Mouse (Mus musculus): ENCODE results near the gene Mvd.

Gene Mvd

DNA sequence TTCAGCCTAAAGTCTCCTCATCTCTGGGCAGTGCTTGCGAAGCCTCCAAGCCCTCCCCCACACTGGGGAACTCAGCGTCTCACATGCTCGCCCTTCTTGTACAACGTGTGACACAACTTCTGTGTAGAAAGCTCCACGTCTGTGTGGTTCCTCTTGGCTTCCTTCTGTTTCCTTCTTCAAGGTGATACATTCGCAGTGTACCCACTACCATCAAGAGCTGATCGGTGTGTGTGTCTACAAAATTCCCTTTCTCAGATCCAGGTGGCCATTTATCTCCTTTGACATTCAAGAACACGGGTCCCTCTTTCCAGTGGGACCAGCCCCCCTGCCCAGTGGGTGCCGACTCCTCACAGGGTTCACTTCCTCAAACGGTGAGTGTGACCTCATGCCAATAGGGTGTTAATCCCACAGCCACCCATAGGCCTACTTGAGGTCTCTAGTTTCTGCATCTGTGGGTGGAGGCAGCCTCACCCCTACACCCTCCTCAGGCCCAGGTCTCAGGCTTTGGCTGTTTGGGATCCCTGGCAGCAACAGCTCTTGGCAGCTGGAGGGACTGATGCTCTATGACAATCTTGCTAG, 13.1 kb downstream of the Mvd start:
- DNase-seq (ENCODE audit: inconsistent age in 2 of 2, low spot score in 1 of 2) = no peak

- DNase-seq (ENCODE audit: inconsistent age in 2 of 2, low spot score in 1 of 2) = no peak
Measured at GRCm38 (mm10) chr8:122428163-122428562, 15.1 kb downstream of the Mvd start.

- DNase-seq (ENCODE audit: inconsistent age in 2 of 2, low spot score in 1 of 2) = no peak
Measured at GRCm38 (mm10) chr8:122427607-122428006, 15.6 kb downstream of the Mvd start.

- DNase-seq (ENCODE audit: inconsistent age in 2 of 2, low spot score in 1 of 2) = no peak
Measured at GRCm38 (mm10) chr8:122426145-122426544, 17.1 kb downstream of the Mvd start.

- DNase-seq (ENCODE audit: inconsistent age in 2 of 2, low spot score in 1 of 2) = no peak
Measured at GRCm38 (mm10) chr8:122423659-122424058, 19.6 kb downstream of the Mvd start.

GRCm38 (mm10) chr8:122423217-122423616, 20.0 kb downstream of the Mvd start:
- no peak for DNase-seq (ENCODE audit: inconsistent age in 2 of 2, low spot score in 1 of 2)

- no peak for DNase-seq (ENCODE audit: inconsistent age in 2 of 2, low spot score in 1 of 2)
Measured at GRCm38 (mm10) chr8:122421376-122422070, 21.7 kb downstream of the Mvd start, which contains the start of gene Il17c. Il17c (plus strand) TSS chr8:122422020.

DNA sequence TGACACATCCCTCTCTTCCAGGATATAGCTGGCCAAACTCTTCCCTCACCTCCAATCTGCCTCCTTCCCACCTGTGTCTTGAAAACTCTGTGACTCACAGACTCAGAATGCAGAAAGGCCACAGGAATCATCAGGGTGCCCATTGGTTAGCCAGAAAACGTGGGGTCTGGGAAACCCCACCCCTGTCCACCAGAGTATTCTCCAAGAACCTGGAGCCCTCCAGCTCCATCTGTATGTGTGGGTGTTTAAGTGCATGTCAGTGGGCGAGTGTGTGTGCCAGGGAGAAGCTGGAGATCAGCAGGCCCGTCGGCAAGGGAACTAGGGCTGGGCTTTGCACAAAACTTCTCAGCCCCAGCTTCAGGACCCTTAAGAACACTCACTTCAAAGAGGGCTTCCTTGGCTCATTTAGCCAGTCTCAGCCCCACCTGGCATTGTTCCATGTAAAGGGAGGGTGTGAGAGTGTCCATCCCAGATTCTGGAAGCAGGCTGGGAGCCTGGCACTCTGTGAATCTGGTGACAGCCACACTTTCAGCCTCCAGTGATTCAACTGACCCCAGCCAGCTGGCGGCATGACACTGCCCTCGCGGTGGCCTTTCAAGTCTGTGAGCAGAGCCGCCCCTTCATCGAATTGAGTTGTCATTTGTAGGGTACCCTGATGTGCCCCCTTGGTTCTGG, 23.2 kb downstream of the Mvd start:
- no peak for DNase-seq (ENCODE audit: inconsistent age in 2 of 2, low spot score in 1 of 2)

DNA sequence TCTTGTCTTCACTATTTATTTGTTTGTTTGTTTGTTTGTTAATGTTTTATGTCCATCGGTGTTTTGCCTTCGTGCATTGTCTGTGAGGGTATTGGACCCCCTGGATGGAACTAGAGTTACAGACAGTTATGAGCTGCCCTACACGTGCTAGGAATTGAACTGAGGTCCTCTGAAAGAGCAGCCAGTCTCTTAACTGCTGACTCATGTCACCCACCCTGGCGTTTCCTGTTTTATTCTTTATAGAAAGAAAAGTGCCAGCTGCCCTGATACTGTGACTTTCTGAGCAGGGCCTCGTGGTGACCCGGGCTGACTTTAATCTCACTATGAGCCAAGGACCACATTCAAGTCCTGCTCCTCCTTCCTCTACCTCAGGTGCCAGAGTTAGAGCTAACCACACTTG, 27.7 kb downstream of the Mvd start:
- DNase-seq (ENCODE audit: inconsistent age in 2 of 2, low spot score in 1 of 2) = no peak

DNA sequence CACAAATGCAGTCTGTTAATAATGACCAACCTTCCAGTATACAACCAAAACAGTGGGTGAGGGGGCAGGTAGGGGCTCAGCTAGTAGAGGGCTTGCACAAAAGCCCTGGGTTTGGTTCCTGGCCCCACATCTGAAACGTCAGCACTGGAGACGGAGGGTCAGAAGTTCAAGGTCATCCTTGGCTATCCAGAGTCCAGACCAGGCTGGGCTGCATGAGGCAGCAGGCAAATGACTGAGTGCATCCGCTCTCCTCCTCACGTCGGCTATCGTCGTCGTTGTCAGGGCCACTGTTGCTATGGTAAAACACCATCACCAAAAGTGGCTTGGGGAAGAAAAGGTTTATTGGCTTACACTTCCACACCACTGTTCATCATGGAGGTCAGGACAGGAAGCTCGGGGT, 28.9 kb downstream of the Mvd start:
- no peak for DNase-seq (ENCODE audit: inconsistent age in 2 of 2, low spot score in 1 of 2)

DNA sequence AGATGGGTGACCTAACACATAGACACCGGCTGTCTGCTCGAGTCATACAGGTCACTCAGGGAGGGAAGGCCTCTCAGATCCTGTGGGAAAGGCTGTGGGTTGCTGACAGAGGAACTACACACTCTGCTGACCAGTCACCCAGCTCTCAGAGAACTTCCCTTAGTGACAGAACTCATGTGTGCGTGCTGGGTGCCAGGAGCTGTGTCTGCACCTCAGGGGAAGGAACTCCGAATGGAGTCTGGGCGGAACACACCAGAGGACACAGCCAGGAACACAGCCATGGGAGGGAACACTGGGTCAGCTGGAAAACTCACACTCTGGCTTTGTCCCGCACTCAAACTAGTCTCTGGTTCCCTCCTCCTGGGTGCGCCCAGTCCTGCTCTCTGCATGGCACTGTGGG, 35.5 kb downstream of the Mvd start:
- DNase-seq (ENCODE audit: inconsistent age in 2 of 2, low spot score in 1 of 2) = no peak

- DNase-seq (ENCODE audit: inconsistent age in 2 of 2, low spot score in 1 of 2) = no peak
Measured at GRCm38 (mm10) chr8:122405146-122405805, 37.9 kb downstream of the Mvd start.

GRCm38 (mm10) chr8:122398186-122398585, 45.0 kb downstream of the Mvd start:
- no peak for DNase-seq (ENCODE audit: inconsistent age in 2 of 2, low spot score in 1 of 2)

DNA sequence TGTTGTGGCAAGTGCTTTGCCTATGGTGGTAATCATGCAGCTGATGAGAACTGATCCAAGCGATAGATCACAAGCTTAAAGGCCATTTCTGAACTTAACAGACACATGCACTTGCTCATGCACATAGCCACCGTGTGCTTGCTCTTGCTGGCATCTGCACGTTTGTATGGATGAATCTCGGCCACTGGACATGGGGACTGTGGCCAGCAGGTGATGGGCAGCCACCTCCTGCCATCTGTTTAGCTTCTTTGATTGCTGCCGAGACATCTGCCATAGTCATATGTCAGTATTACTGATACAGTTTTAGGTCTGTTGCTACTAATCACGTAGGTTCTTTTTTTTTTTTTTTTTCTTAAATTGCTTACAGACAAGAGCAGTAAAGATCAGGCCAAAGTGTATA, 47.9 kb downstream of the Mvd start:
- DNase-seq (ENCODE audit: inconsistent age in 2 of 2, low spot score in 1 of 2) = no peak

- DNase-seq (ENCODE audit: inconsistent age in 2 of 2, low spot score in 1 of 2) = no peak
Measured at GRCm38 (mm10) chr8:122393717-122394116, 49.5 kb downstream of the Mvd start.

DNA sequence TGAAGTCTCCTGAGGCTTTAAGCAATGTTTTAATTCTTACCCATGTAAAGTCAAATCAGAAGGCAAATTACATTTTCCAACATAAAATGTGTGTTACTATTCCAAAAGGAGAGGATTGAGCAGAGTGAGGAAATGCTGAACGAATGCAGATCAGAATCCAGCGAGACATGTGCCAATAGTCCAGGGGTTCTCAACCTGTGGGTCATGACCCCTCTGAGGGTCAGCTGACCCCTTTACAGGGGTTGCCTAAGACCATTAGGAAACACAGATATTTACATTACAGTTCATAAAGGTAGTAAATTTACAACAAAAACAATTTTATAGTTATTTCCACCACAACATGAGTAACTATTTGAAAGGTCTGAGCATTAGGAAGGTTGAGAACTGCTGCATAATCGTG, 52.5 kb downstream of the Mvd start:
- DNase-seq (ENCODE audit: inconsistent age in 2 of 2, low spot score in 1 of 2) = no peak

DNA sequence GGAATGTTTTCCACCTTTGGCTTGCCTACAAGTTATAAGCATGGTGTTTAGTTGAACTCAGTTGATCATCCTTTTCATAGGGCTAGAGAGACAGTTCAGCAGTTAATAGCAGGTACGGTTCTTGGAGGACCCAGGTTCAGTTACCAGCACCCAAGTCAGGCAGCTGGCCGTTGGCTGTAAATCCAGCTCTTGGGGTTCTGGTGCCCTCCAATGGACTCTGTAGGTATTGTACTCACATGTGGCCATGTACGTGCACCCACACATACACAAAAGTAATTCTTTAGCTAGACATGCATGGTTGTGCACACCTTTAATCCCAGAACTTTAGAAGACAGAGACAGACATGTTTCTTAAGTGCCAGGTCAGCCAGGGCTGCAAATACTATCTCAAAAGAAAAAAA, 53.9 kb downstream of the Mvd start:
- DNase-seq (ENCODE audit: inconsistent age in 2 of 2, low spot score in 1 of 2) = no peak
